Mouse (Mus musculus) R1 (cell line): ENCODE data around the gene Cox4i2.

Experiments
- DNase-seq: peaks from one replicate; pipeline ENCODE4 v3.0.0-alpha.2; 2018; ENCODE audit warnings: low read depth, low spot score

The Cox4i2 gene

GRCm38 (mm10) chr2:152734984-152735383 lies 19.0 kb upstream of the Cox4i2 start:
- DNase-seq = peak; percentile 92

GRCm38 (mm10) chr2:152736090-152736601 lies 17.8 kb upstream of the Cox4i2 start, which contains the start of gene Id1:
Gene Id1, plus strand, starts transcription at chr2:152736251.
- DNase-seq = peak; percentile 94

GRCm38 (mm10) chr2:152736748-152737147 lies 17.2 kb upstream of the Cox4i2 start:
- DNase-seq = peak; percentile 31

GRCm38 (mm10) chr2:152737306-152738221 lies 16.4 kb upstream of the Cox4i2 start:
- DNase-seq = peak; percentile 21

- no peak for DNase-seq
Observed at GRCm38 (mm10) chr2:152738341-152738740, 15.6 kb upstream of the Cox4i2 start.

GRCm38 (mm10) chr2:152739031-152739841 lies 14.7 kb upstream of the Cox4i2 start:
- peak; percentile 65 for DNase-seq

- peak; percentile 53 for DNase-seq
Observed at GRCm38 (mm10) chr2:152739842-152740260, 14.1 kb upstream of the Cox4i2 start.

- DNase-seq = no peak
Observed at GRCm38 (mm10) chr2:152740490-152740889, 13.5 kb upstream of the Cox4i2 start.

GRCm38 (mm10) chr2:152741153-152742041 lies 12.6 kb upstream of the Cox4i2 start:
- peak; percentile 76 for DNase-seq

GRCm38 (mm10) chr2:152742435-152742834 lies 11.5 kb upstream of the Cox4i2 start:
- DNase-seq = peak; percentile 87

- DNase-seq = no peak
Observed at GRCm38 (mm10) chr2:152756474-152757393, 2.8 kb downstream of the Cox4i2 start.

GRCm38 (mm10) chr2:152757478-152757877 lies 3.5 kb downstream of the Cox4i2 start:
- DNase-seq = no peak

GRCm38 (mm10) chr2:152758351-152758750 lies 4.4 kb downstream of the Cox4i2 start:
- no peak for DNase-seq

GRCm38 (mm10) chr2:152763310-152763709 lies 9.3 kb downstream of the Cox4i2 start:
- no peak for DNase-seq

- DNase-seq = peak; percentile 62
Observed at GRCm38 (mm10) chr2:152764172-152765044, 10.4 kb downstream of the Cox4i2 start.

GRCm38 (mm10) chr2:152765045-152765674 lies 11.2 kb downstream of the Cox4i2 start:
- no peak for DNase-seq

- peak; percentile 89 for DNase-seq
Observed at GRCm38 (mm10) chr2:152766387-152767123, 12.6 kb downstream of the Cox4i2 start.
